ENCODE assay signal across 8 mouse cellular contexts in the genomic region with DNA sequence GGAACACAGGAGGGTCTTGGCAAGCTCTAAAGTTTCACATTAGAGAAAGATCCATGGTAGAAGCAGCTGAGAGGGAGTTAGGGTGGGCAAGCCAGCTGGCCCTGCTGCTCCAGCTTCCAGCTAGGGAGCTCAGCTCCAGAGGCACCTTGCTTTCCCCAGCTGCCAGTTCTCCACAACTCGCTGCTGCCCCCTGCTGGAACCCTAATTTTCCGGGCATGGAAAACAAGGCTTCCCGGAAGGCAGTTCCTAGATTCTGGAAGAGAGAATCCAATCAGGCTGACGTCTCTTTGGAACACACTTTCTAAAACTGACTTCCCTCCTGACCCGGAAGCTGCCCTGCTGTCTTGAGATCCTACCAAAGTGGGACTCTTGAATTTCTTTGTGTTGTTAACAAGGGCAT. TPM values are rescaled to one million over a fixed set of nuclear protein-coding genes. Genes with fewer than 3 reads are reported as not detected.
DNase-seq lines count a peak whose midpoint lies in the region; ATAC-seq lines count a peak whose summit lies in the region.

No protein-coding gene starts in this region.

- peaks cover 37% of the 10 kb centered on the region for H3K36me3 ChIP-seq in embryonic facial prominence, embryonic 14.5 days (ENCODE audit: control insufficient read depth, insufficient read depth, low read length)
- peaks cover 62% of the 10 kb centered on the region for H3K36me3 ChIP-seq in heart, embryonic 13.5 days

- peak; percentile 87 for DNase-seq in cerebellum, adult 11 months
- DNase-seq in adrenal gland, postnatal 25 days = peak; percentile 92
- peak; percentile 87 for DNase-seq in embryonic facial prominence, embryonic 14.5 days (ENCODE audit: low spot score)
- peak; percentile 86 to 91 for DNase-seq in layer of hippocampus, postnatal 36 days
- peak; percentile 87 for DNase-seq in mesoderm, embryonic 11.5 days (ENCODE audit: low read depth, low spot score)
- peak; percentile 60 to 81 for DNase-seq in spleen, adult 18-20 months

- no peak for ATAC-seq in cerebellum, adult (ENCODE audit: insufficient number of reproducible peaks, low FRiP score, low TSS enrichment)
- no peak for ATAC-seq in embryonic facial prominence, embryonic 14.5 days (ENCODE audit: low read depth)
- no peak for ATAC-seq in heart, embryonic 13.5 days (ENCODE audit: extremely low read depth, insufficient number of reproducible peaks, low FRiP score, low TSS enrichment)

- H3K9ac ChIP-seq in embryonic facial prominence, embryonic 14.5 days (ENCODE audit: low read depth, low read length) = no peak overlapping the region
- peak overlapping the region; percentile 4; the same call in 1 of the 2 replicates for H3K9ac ChIP-seq in heart, embryonic 13.5 days

- no peak overlapping the region for H3K4me2 ChIP-seq in embryonic facial prominence, embryonic 14.5 days (ENCODE audit: low read depth, low read length)
- H3K4me2 ChIP-seq in heart, embryonic 13.5 days = no peak overlapping the region

- H3K4me1 ChIP-seq in embryonic facial prominence, embryonic 14.5 days (ENCODE audit: control insufficient read depth, insufficient read depth, low read length) = peaks cover 18% of the 10 kb centered on the region
- peaks cover 57% of the 10 kb centered on the region for H3K4me1 ChIP-seq in heart, embryonic 13.5 days

- 8% methylated on average over 4 of the region's 5 CpGs for WGBS in embryonic facial prominence, embryonic 14.5 days
- WGBS in heart, embryonic 13.5 days = 6% methylated on average over 5 of the region's 5 CpGs

- H3K27me3 ChIP-seq in embryonic facial prominence, embryonic 14.5 days (replicated peaks; ENCODE audit: control insufficient read depth, insufficient read depth, low read length) = peaks cover 21% of the 10 kb centered on the region
- 0 out of 2 replicates have a peak, but pooled peaks cover 9% of the 10 kb centered on the region for H3K27me3 ChIP-seq in heart, embryonic 13.5 days (replicated peaks)

- H3K4me3 ChIP-seq in embryonic facial prominence, embryonic 14.5 days (ENCODE audit: low read depth, low read length) = no peak overlapping the region
- H3K4me3 ChIP-seq in heart, embryonic 13.5 days = no peak overlapping the region

- no peak overlapping the region for H3K27ac ChIP-seq in embryonic facial prominence, embryonic 14.5 days (replicated peaks; ENCODE audit: low read depth, low read length)
- no peak overlapping the region; the same call in 1 of the 2 replicates for H3K27ac ChIP-seq in heart, embryonic 13.5 days (replicated peaks)

- no peaks in the 10 kb centered on the region for H3K9me3 ChIP-seq in embryonic facial prominence, embryonic 14.5 days (ENCODE audit: control insufficient read depth, low read length)
- H3K9me3 ChIP-seq in heart, embryonic 13.5 days = no peaks in the 10 kb centered on the region

RNA-seq across cellular contexts. Expression of gene Cavin1, which starts 13.4 kb away (rescaled TPM):
- total RNA-seq in adrenal gland, postnatal 25 days (2021) = 224 and 271 TPM in 2 replicates
- 145 and 160 TPM in 2 replicates for polyA plus RNA-seq in embryonic facial prominence, embryonic 14.5 days (2014; fragmentation: Nextera tagmentation; extraction: Ambion mirVana)
- 348 and 370 TPM in 2 replicates for polyA plus RNA-seq in heart, embryonic 13.5 days (2015; fragmentation: Nextera tagmentation; extraction: Ambion mirVana)
- total RNA-seq in layer of hippocampus, postnatal 36 days (2021) = 10 to 100 TPM; 12.4 to 14.5 TPM

RNA-seq across cellular contexts. Expression of gene Stat3, which starts 17.9 kb away (rescaled TPM):
- 81.5 and 88.6 TPM in 2 replicates for total RNA-seq in adrenal gland, postnatal 25 days (2021)
- polyA plus RNA-seq in embryonic facial prominence, embryonic 14.5 days (2014; fragmentation: Nextera tagmentation; extraction: Ambion mirVana) = 71.4 and 82.9 TPM in 2 replicates
- polyA plus RNA-seq in heart, embryonic 13.5 days (2015; fragmentation: Nextera tagmentation; extraction: Ambion mirVana) = 41.8 and 42.9 TPM in 2 replicates
- 10 to 100 TPM; 34.2 to 44.7 TPM for total RNA-seq in layer of hippocampus, postnatal 36 days (2021)

RNA-seq across cellular contexts. Expression of gene Atp6v0a1, which starts 52.0 kb away (rescaled TPM):
- 106 and 144 TPM in 2 replicates for total RNA-seq in adrenal gland, postnatal 25 days (2021)
- 35.0 and 37.9 TPM in 2 replicates for polyA plus RNA-seq in embryonic facial prominence, embryonic 14.5 days (2014; fragmentation: Nextera tagmentation; extraction: Ambion mirVana)
- 54.9 and 58.1 TPM in 2 replicates for polyA plus RNA-seq in heart, embryonic 13.5 days (2015; fragmentation: Nextera tagmentation; extraction: Ambion mirVana)
- total RNA-seq in layer of hippocampus, postnatal 36 days (2021) = 100 to 1,000 TPM; 464 to 482 TPM

Comparison
In these comparisons a context has a peak if more than half of its experiments do, and no peak if none do; other contexts are left out.
1. RNA of gene Cavin1, which starts 13.4 kb away (total RNA-seq): 224 to 271 TPM in adrenal gland, postnatal 25 days; 12.4 to 14.5 TPM in layer of hippocampus, postnatal 36 days; every median in the first group is over 10 times any median in the second.
2. Peak in every context shown above with its lines, with median percentiles within 50 percentile points of each other: DNase-seq.